Mouse (Mus musculus) G1E (cell line): ENCODE data around the gene Zfp318. TPM values are rescaled to one million over a fixed set of nuclear protein-coding genes. Genes with fewer than 3 reads are reported as not detected.

Experiments
- ATAC-seq: 2 replicates; pipeline ENCODE4 v1.8.0; 2016; ENCODE audit warnings: mild to moderate bottlenecking; ENCODE audit not compliant: insufficient number of reproducible peaks, poor library complexity, low FRiP score, severe bottlenecking; ENCODE audit errors: extremely low read depth
- DNase-seq: peaks from one replicate; pipeline ENCODE4 v3.0.0; 2012; ENCODE audit warnings: low spot score
- H3K27me3 ChIP-seq: 2 replicates; pipeline ENCODE4 v1.6.1; 2012; ENCODE audit warnings: mild to moderate bottlenecking, low read length, inconsistent platforms; ENCODE audit not compliant: insufficient read depth
- H3K36me3 ChIP-seq: replicated peaks from 2 replicates; pipeline ENCODE3; 2012; ENCODE audit warnings: mild to moderate bottlenecking, inconsistent platforms
- H3K4me1 ChIP-seq: 2 replicates; pipeline ENCODE4 v1.6.1; 2012; ENCODE audit warnings: low read depth, low read length, inconsistent platforms, mixed read lengths; ENCODE audit not compliant: insufficient read depth
- H3K4me3 ChIP-seq: 2 replicates; pipeline ENCODE4 v1.5.1; 2012; ENCODE audit warnings: low read depth, mild to moderate bottlenecking, inconsistent platforms, low read length, moderate library complexity, mixed read lengths
- H3K9me3 ChIP-seq: replicated peaks from 2 replicates; pipeline ENCODE4 v1.6.1; 2012; ENCODE audit warnings: inconsistent platforms
- CTCF ChIP-seq: IDR thresholded peaks from 2 replicates; pipeline ENCODE4 v1.5.1; 2012; ENCODE audit warnings: low read depth, low read length, inconsistent platforms, mixed read lengths
- GATA1 ChIP-seq: IDR thresholded peaks from 2 replicates; pipeline ENCODE4 v1.6.1; 2012; ENCODE audit warnings: borderline replicate concordance, low read length, inconsistent platforms, mixed read lengths
- GATA2 ChIP-seq: IDR thresholded peaks from 2 replicates; pipeline ENCODE4 v1.6.1; 2012; ENCODE audit warnings: low read depth, low read length, inconsistent platforms, borderline replicate concordance
- POLR2AphosphoS5 ChIP-seq: IDR thresholded peaks from 2 replicates; pipeline ENCODE4 v1.6.1; 2012; ENCODE audit warnings: low read depth, low read length, inconsistent platforms; ENCODE audit not compliant: insufficient replicate concordance
- TAL1 ChIP-seq: conservative IDR thresholded peaks from 2 replicates; pipeline ENCODE4 v1.6.1; 2012; ENCODE audit warnings: low read depth, low read length, inconsistent platforms, mixed read lengths
- polyA plus RNA-seq: library from polyadenylated mRNA; stranded (reverse); fragments of >175 nt; gene quantifications from 2 replicates; pipeline ENCODE4 v1.2.3, GENCODE M21; 2012
- total RNA-seq, 2 experiments: library from RNA; stranded (forward) in 1 of 2; stranded (reverse) in 1 of 2; fragments of 200-1000 nt in 1 of 2; fragments of >200 nt in 1 of 2; fragmentation: Nextera tagmentation in 1 of 2; gene quantifications; 2 replicates each; pipeline ENCODE4 v1.2.3; 2014 to 2017

Gene Zfp318
- total and polyA plus RNA-seq, 3 experiments: 4.1 to 45.3 (median 27.5) TPM

DNA sequence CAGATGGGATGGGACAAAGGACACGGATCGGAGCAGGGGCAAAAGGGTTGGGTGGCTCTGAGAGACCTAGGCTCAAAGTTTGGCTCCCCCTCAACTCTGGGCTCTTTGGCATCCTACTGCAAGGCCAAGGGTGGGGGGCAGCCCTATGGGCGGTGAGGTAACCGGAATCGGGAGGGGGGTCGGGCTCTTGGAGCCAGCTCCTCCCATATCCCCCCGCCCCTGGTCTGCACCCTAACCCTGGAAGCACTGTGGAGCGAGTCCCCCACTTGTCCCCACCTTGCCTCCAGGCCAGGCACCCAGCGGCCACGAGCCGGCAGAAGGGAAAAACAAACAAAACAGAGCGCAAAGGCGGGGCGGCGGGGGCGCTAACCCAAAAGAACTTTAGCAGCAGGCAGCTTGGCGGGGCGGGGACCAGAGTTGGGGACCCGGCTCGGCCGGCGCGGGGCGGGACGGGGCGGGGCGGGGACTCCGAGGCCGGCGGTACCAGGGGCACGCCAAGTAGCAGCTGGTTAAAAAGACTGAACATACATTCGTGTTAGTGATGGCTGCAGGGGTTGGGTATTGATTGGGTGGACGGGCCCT, 71.7 kb downstream of the Zfp318 start:
- no peaks in the 10 kb centered on the region for H3K36me3 ChIP-seq
- H3K27me3 ChIP-seq: peaks cover 34% of the 10 kb centered on the region
- H3K4me3 ChIP-seq: no peak overlapping the region
- TF ChIP-seq TAL1 (no peak), GATA2 (no peak), GATA1 (no peak), POLR2AphosphoS5 (no peak), CTCF (no peak)
- no peaks in the 10 kb centered on the region for H3K4me1 ChIP-seq
- no peak for ATAC-seq
- no peak for DNase-seq
- no peaks in the 10 kb centered on the region for H3K9me3 ChIP-seq

DNA sequence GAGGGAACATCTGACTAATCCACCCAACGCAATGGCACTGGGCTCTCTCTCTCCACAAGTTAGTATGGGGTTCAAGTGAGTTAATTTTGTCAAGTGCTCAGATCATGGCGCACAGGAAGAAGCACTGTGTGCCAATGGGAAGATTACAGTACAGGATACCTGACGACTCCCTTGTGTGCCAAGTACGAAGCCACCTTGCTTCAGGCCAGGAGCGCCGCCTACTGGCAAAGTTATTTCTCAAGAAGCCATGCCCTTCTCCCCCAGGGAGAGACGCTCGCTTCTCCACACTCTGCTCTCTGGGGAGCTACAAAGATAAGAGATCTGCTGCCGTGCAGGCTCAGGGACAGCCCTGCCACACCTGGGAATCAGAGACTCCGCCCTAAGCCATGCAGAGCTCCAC, 74.3 kb downstream of the Zfp318 start:
- ATAC-seq (no peak), DNase-seq (peak; percentile 32)

DNA sequence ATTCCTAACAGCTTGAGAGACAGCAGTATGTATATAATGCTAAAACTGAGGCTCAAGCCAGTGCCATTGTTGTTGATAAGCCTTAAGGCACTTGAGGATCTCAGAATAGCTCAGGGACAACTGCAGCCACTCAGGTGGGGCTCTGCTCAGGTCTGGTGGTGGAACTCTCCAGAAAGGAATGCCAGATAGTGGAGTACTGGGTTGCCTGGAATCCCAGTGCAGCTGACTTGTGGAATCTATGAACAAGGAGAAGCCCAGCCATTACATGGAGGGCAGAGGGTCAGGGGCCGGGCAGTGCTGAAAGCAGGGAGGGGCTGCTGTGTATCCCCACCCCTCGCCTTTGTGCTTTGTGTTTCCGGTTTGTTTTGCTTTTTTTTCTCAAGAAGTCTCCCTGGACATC, 74.9 kb downstream of the Zfp318 start:
- no peak for DNase-seq
- H3K4me1 ChIP-seq: no peaks in the 10 kb centered on the region
- TF ChIP-seq GATA1: no peak

More for the DNA sequence above, 74.3 kb downstream of the Zfp318 start:
- no peak overlapping the region for H3K4me3 ChIP-seq
- H3K4me1 ChIP-seq: no peaks in the 10 kb centered on the region
- TF ChIP-seq CTCF (0 out of 2 replicates have a peak, but pooled peaks have one; percentile 29), TAL1 (no peak)
- no peaks in the 10 kb centered on the region for H3K9me3 ChIP-seq
- peaks cover 31% of the 10 kb centered on the region for H3K27me3 ChIP-seq
- H3K36me3 ChIP-seq: no peaks in the 10 kb centered on the region

GRCm38 (mm10) chr17:46460673-46461072, 77.1 kb downstream of the Zfp318 start:
- ATAC-seq: no peak
- no peak for TF ChIP-seq CTCF
- TF ChIP-seq GATA1: no peak
- no peak for TF ChIP-seq GATA2
- TF ChIP-seq TAL1: no peak
- TF ChIP-seq POLR2AphosphoS5: no peak
- H3K36me3 ChIP-seq: no peaks in the 10 kb centered on the region
- H3K9me3 ChIP-seq: no peaks in the 10 kb centered on the region
- no peaks in the 10 kb centered on the region for H3K4me1 ChIP-seq
- H3K4me3 ChIP-seq: no peak overlapping the region
- H3K27me3 ChIP-seq: peaks cover 14% of the 10 kb centered on the region
- no peak for DNase-seq

More for the DNA sequence above, 74.9 kb downstream of the Zfp318 start:
- Histone ChIP-seq H3K27me3 (peaks cover 28% of the 10 kb centered on the region), H3K4me3 (no peak overlapping the region), H3K36me3 (no peaks in the 10 kb centered on the region), H3K9me3 (no peaks in the 10 kb centered on the region)
- ATAC-seq: no peak

GRCm38 (mm10) chr17:46461347-46461746, 77.8 kb downstream of the Zfp318 start:
- no peaks in the 10 kb centered on the region for H3K36me3 ChIP-seq
- no peak overlapping the region for H3K4me3 ChIP-seq
- peaks cover 8% of the 10 kb centered on the region for H3K27me3 ChIP-seq
- H3K9me3 ChIP-seq: no peaks in the 10 kb centered on the region
- TF ChIP-seq CTCF: no peak
- no peak for TF ChIP-seq GATA1
- TF ChIP-seq TAL1: no peak
- no peak for TF ChIP-seq GATA2
- H3K4me1 ChIP-seq: no peaks in the 10 kb centered on the region
- ATAC-seq (no peak), DNase-seq (no peak)

DNA sequence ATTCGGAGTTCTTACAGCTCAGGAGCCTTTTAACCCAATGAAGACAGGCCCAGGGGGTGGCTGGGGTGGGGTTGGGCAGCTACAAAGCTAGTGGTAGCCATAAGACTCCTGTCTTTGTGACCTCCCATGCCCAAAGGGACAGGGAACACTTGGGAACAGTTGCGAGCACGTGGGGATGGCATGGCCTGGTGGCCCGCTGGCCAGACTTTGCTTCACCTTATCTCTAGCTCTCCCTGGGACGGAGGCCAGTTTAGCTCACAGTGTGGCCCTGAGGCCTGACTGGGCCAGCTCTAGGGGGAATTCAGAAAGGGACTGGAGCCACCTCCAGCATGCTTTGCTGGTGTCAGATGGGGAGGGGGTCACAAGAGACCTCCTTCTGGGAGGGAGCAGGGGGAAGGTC, 78.7 kb downstream of the Zfp318 start:
- no peaks in the 10 kb centered on the region for H3K9me3 ChIP-seq
- DNase-seq (no peak), ATAC-seq (no peak)
- peaks cover 11% of the 10 kb centered on the region for H3K27me3 ChIP-seq
- no peaks in the 10 kb centered on the region for H3K4me1 ChIP-seq
- no peaks in the 10 kb centered on the region for H3K36me3 ChIP-seq
- no peak overlapping the region for H3K4me3 ChIP-seq
- TF ChIP-seq CTCF (no peak), GATA1 (no peak), TAL1 (no peak), GATA2 (no peak), POLR2AphosphoS5 (no peak)

GRCm38 (mm10) chr17:46467830-46468229, 84.3 kb downstream of the Zfp318 start:
- no peak overlapping the region for H3K4me3 ChIP-seq
- H3K4me1 ChIP-seq: no peaks in the 10 kb centered on the region
- H3K9me3 ChIP-seq: no peaks in the 10 kb centered on the region
- no peak for DNase-seq
- H3K27me3 ChIP-seq: peaks cover 21% of the 10 kb centered on the region
- H3K36me3 ChIP-seq: no peaks in the 10 kb centered on the region
- no peak for ATAC-seq
- TF ChIP-seq TAL1 (no peak), GATA1 (no peak), CTCF (no peak), POLR2AphosphoS5 (no peak)

Other genes starting within 250 kb of the Zfp318 start
- not detected in 2 replicates for gene Rsph9, start 239.5 kb upstream of the Zfp318 start, total RNA-seq (2014; fragmentation: Nextera tagmentation)
- gene Rsph9, start 239.5 kb upstream of the Zfp318 start, total RNA-seq (2017): 0.12 TPM in 1 of 2 replicates, not detected in the other
- gene Rsph9, start 239.5 kb upstream of the Zfp318 start, polyA plus RNA-seq: not detected in 2 replicates
- gene Mad2l1bp, start 230.2 kb upstream of the Zfp318 start, total RNA-seq (2014; fragmentation: Nextera tagmentation): 21.7 and 27.4 TPM in 2 replicates
- 12.7 and 14.0 TPM in 2 replicates for gene Mad2l1bp, start 230.2 kb upstream of the Zfp318 start, total RNA-seq (2017)
- 7.8 and 12.8 TPM in 2 replicates for gene Mad2l1bp, start 230.2 kb upstream of the Zfp318 start, polyA plus RNA-seq
- 41.7 and 182 TPM in 2 replicates for gene Gtpbp2, start 222.7 kb upstream of the Zfp318 start, total RNA-seq (2014; fragmentation: Nextera tagmentation)
- 30.3 and 31.8 TPM in 2 replicates for gene Gtpbp2, start 222.7 kb upstream of the Zfp318 start, total RNA-seq (2017)
- gene Gtpbp2, start 222.7 kb upstream of the Zfp318 start, polyA plus RNA-seq: 55.0 and 61.1 TPM in 2 replicates
- 24.8 and 25.7 TPM in 2 replicates for gene Polh, start 181.1 kb upstream of the Zfp318 start, total RNA-seq (2014; fragmentation: Nextera tagmentation)
- gene Polh, start 181.1 kb upstream of the Zfp318 start, total RNA-seq (2017): 33.3 and 34.6 TPM in 2 replicates
- 2.2 and 2.8 TPM in 2 replicates for gene Polh, start 181.1 kb upstream of the Zfp318 start, polyA plus RNA-seq
- gene Xpo5, start 180.9 kb upstream of the Zfp318 start, total RNA-seq (2014; fragmentation: Nextera tagmentation): 65.6 and 77.6 TPM in 2 replicates
- 50.9 and 55.3 TPM in 2 replicates for gene Xpo5, start 180.9 kb upstream of the Zfp318 start, total RNA-seq (2017)
- 14.1 and 24.8 TPM in 2 replicates for gene Xpo5, start 180.9 kb upstream of the Zfp318 start, polyA plus RNA-seq
- 56.4 and 76.2 TPM in 2 replicates for gene Polr1c, start 135.7 kb upstream of the Zfp318 start, total RNA-seq (2014; fragmentation: Nextera tagmentation)
- gene Polr1c, start 135.7 kb upstream of the Zfp318 start, total RNA-seq (2017): 64.1 and 71.0 TPM in 2 replicates
- 17.7 and 26.6 TPM in 2 replicates for gene Polr1c, start 135.7 kb upstream of the Zfp318 start, polyA plus RNA-seq
- 31.3 and 32.5 TPM in 2 replicates for gene Yipf3, start 135.7 kb upstream of the Zfp318 start, total RNA-seq (2014; fragmentation: Nextera tagmentation)
- gene Yipf3, start 135.7 kb upstream of the Zfp318 start, total RNA-seq (2017): 28.1 and 40.0 TPM in 2 replicates
- 72.2 and 72.4 TPM in 2 replicates for gene Yipf3, start 135.7 kb upstream of the Zfp318 start, polyA plus RNA-seq
- 0.38 TPM in 1 of 2 replicates, not detected in the other for gene Lrrc73, start 130.2 kb upstream of the Zfp318 start, total RNA-seq (2014; fragmentation: Nextera tagmentation)
- gene Lrrc73, start 130.2 kb upstream of the Zfp318 start, total RNA-seq (2017): 0.27 and 0.70 TPM in 2 replicates
- gene Lrrc73, start 130.2 kb upstream of the Zfp318 start, polyA plus RNA-seq: 1.5 and 2.4 TPM in 2 replicates
- gene Tjap1, start 100.7 kb upstream of the Zfp318 start, total RNA-seq (2014; fragmentation: Nextera tagmentation): 35.3 and 48.1 TPM in 2 replicates
- gene Tjap1, start 100.7 kb upstream of the Zfp318 start, total RNA-seq (2017): 12.9 and 13.0 TPM in 2 replicates
- 110 and 121 TPM in 2 replicates for gene Tjap1, start 100.7 kb upstream of the Zfp318 start, polyA plus RNA-seq
- gene Dlk2, start 86.3 kb upstream of the Zfp318 start, total RNA-seq (2014; fragmentation: Nextera tagmentation): not detected in 2 replicates
- gene Dlk2, start 86.3 kb upstream of the Zfp318 start, total RNA-seq (2017): 0.22 TPM in 1 of 2 replicates, not detected in the other
- not detected in 2 replicates for gene Dlk2, start 86.3 kb upstream of the Zfp318 start, polyA plus RNA-seq
- gene Abcc10, start 55.4 kb upstream of the Zfp318 start, total RNA-seq (2014; fragmentation: Nextera tagmentation): 8.6 and 9.4 TPM in 2 replicates
- gene Abcc10, start 55.4 kb upstream of the Zfp318 start, total RNA-seq (2017): 3.1 and 3.8 TPM in 2 replicates
- gene Abcc10, start 55.4 kb upstream of the Zfp318 start, polyA plus RNA-seq: 11.6 and 11.7 TPM in 2 replicates
- not detected in 2 replicates for gene Crip3, start 45.2 kb downstream of the Zfp318 start, total RNA-seq (2014; fragmentation: Nextera tagmentation)
- 0.12 TPM in 1 of 2 replicates, not detected in the other for gene Crip3, start 45.2 kb downstream of the Zfp318 start, total RNA-seq (2017)
- not detected in 2 replicates for gene Crip3, start 45.2 kb downstream of the Zfp318 start, polyA plus RNA-seq
- gene Slc22a7, start 54.7 kb downstream of the Zfp318 start, total RNA-seq (2014; fragmentation: Nextera tagmentation): not detected in 2 replicates
- gene Slc22a7, start 54.7 kb downstream of the Zfp318 start, total RNA-seq (2017): not detected in 2 replicates
- gene Slc22a7, start 54.7 kb downstream of the Zfp318 start, polyA plus RNA-seq: not detected in 2 replicates
- gene Ttbk1, start 103.9 kb downstream of the Zfp318 start, total RNA-seq (2014; fragmentation: Nextera tagmentation): not detected in 2 replicates
- gene Ttbk1, start 103.9 kb downstream of the Zfp318 start, total RNA-seq (2017): 0.11 and 0.52 TPM in 2 replicates
- gene Ttbk1, start 103.9 kb downstream of the Zfp318 start, polyA plus RNA-seq: 0.01 TPM in 1 of 2 replicates, not detected in the other
- 26.0 and 29.8 TPM in 2 replicates for gene Dnph1, start 113.0 kb downstream of the Zfp318 start, total RNA-seq (2014; fragmentation: Nextera tagmentation)
- gene Dnph1, start 113.0 kb downstream of the Zfp318 start, total RNA-seq (2017): 18.8 and 24.9 TPM in 2 replicates
- gene Dnph1, start 113.0 kb downstream of the Zfp318 start, polyA plus RNA-seq: 36.9 and 38.1 TPM in 2 replicates
- 0.24 and 0.45 TPM in 2 replicates for gene Cul9, start 162.7 kb downstream of the Zfp318 start, total RNA-seq (2014; fragmentation: Nextera tagmentation)
- gene Cul9, start 162.7 kb downstream of the Zfp318 start, total RNA-seq (2017): 0.76 and 0.81 TPM in 2 replicates
- gene Cul9, start 162.7 kb downstream of the Zfp318 start, polyA plus RNA-seq: 0.66 and 0.70 TPM in 2 replicates
- gene Srf, start 172.4 kb downstream of the Zfp318 start, total RNA-seq (2014; fragmentation: Nextera tagmentation): 52.7 and 60.3 TPM in 2 replicates
- gene Srf, start 172.4 kb downstream of the Zfp318 start, total RNA-seq (2017): 18.4 and 22.7 TPM in 2 replicates
- gene Srf, start 172.4 kb downstream of the Zfp318 start, polyA plus RNA-seq: 113 and 114 TPM in 2 replicates
- not detected in 2 replicates for gene Ptk7, start 245.8 kb downstream of the Zfp318 start, total RNA-seq (2014; fragmentation: Nextera tagmentation)
- 0.05 TPM in 1 of 2 replicates, not detected in the other for gene Ptk7, start 245.8 kb downstream of the Zfp318 start, total RNA-seq (2017)
- gene Ptk7, start 245.8 kb downstream of the Zfp318 start, polyA plus RNA-seq: 0.01 TPM in 1 of 2 replicates, not detected in the other